ENCODE assay signal across 24 mouse cellular contexts in genomic region chr3:104420929-104421328, GRCm38 (mm10).
A peak's percentile ranks its signal among the peaks of the same experiment; 100 is the strongest.
DNase-seq lines count a peak whose midpoint lies in the region; ATAC-seq and TF ChIP-seq lines count a peak whose summit lies in the region.
"Had no signal": no experiment of that assay in that cellular context is flagged by ENCODE, and none has a peak within 500 bp of the region (broad histone marks: within the 10 kb centered on the region; RNA-seq: fewer than 3 reads in every experiment).

No protein-coding gene starts in this region.

- TF ChIP-seq EP300 in lung, postnatal 0 days (IDR thresholded peaks at IDR 0.05), result peak; percentile 46; the same call in 1 of the 2 replicates
- no peak for TF ChIP-seq EP300 in liver, postnatal 0 days (IDR thresholded peaks at IDR 0.05; ENCODE audit: low read depth)

- H3K36me3 ChIP-seq in kidney, adult 2 months (ENCODE audit: control insufficient read depth, insufficient read depth, low read length), result no peaks in the 10 kb centered on the region
- H3K36me3 ChIP-seq in lung, postnatal 0 days (ENCODE audit: insufficient read depth, low read length), result no peaks in the 10 kb centered on the region
- H3K36me3 ChIP-seq in liver, postnatal 0 days (replicated peaks; ENCODE audit: insufficient read depth, low read length), result no peaks in the 10 kb centered on the region
- H3K36me3 ChIP-seq: heart, embryonic 12.5 days; limb, embryonic 12.5 days; neural tube, embryonic 12.5 days had no signal

- H3K9me3 ChIP-seq in lung, postnatal 0 days (ENCODE audit: low read length), result no peaks in the 10 kb centered on the region
- H3K9me3 ChIP-seq in liver, postnatal 0 days (ENCODE audit: low read length), result no peaks in the 10 kb centered on the region
- H3K9me3 ChIP-seq: heart, embryonic 12.5 days; limb, embryonic 12.5 days; megakaryocyte, embryonic 14.5 days; neural tube, embryonic 12.5 days had no signal

- ATAC-seq in lung, postnatal 0 days, result peak; percentile 73
- 0 out of 2 replicates have a peak, but pooled peaks have one; percentile 8 for ATAC-seq in common myeloid progenitor, adult 5-6 weeks (replicated peaks; ENCODE audit: low read depth, poor library complexity, severe bottlenecking)
- peak; percentile 90 for ATAC-seq in liver, postnatal 0 days
- ATAC-seq: forebrain, embryonic 14.5 days; hindbrain, postnatal 0 days had no signal

- peak; percentile 43 for DNase-seq in kidney, adult 2 months
- no peak for DNase-seq in kidney, postnatal 36 days
- DNase-seq in lung, postnatal 0 days (ENCODE audit: low spot score), result peak; percentile 60
- no peak for DNase-seq in lung, adult 18-20 months
- DNase-seq in liver, postnatal 0 days, result peak; percentile 30
- DNase-seq in gastrocnemius, postnatal 4 days (ENCODE audit: low spot score in 2 of 2), result no peak
- no peak for DNase-seq in ovary, postnatal 14 days (ENCODE audit: low spot score)
- DNase-seq: adrenal gland, adult 8-10 months; cerebellum, adult 18-20 months; cerebellum, postnatal 14 days; heart, adult 11 months; heart, postnatal 10 days; kidney, postnatal 14 days; lung, adult 2 months; midbrain, embryonic 14.5 days; retina, postnatal 1 day; thymus, postnatal 25 days had no signal

- no peak for TF ChIP-seq CTCF in kidney, adult 2 months (conservative IDR thresholded peaks at IDR 0.05; ENCODE audit: insufficient read depth, insufficient read length, low read depth, low read length)
- TF ChIP-seq CTCF in lung, postnatal 0 days (IDR thresholded peaks at IDR 0.05), result no peak
- TF ChIP-seq CTCF in liver, postnatal 0 days (IDR thresholded peaks at IDR 0.05; ENCODE audit: low read depth), result no peak

- H3K27me3 ChIP-seq in kidney, adult 2 months (replicated peaks; ENCODE audit: control insufficient read depth, insufficient read depth, low read length), result no peaks in the 10 kb centered on the region
- H3K27me3 ChIP-seq in lung, postnatal 0 days (replicated peaks; ENCODE audit: insufficient read depth, low read length), result no peaks in the 10 kb centered on the region
- no peaks in the 10 kb centered on the region for H3K27me3 ChIP-seq in liver, postnatal 0 days (ENCODE audit: insufficient read depth, low read length)
- H3K27me3 ChIP-seq: heart, embryonic 12.5 days; limb, embryonic 12.5 days; megakaryocyte, embryonic 14.5 days; neural tube, embryonic 12.5 days had no signal

- TF ChIP-seq POLR2A in kidney, adult 2 months (IDR thresholded peaks at IDR 0.05; ENCODE audit: low read depth, low read length), result no peak

- H3K27ac ChIP-seq in kidney, adult 2 months (ENCODE audit: insufficient read depth, low read depth, low read length), result no peak overlapping the region
- no peak overlapping the region; the same call in 1 of the 2 replicates for H3K27ac ChIP-seq in lung, postnatal 0 days (ENCODE audit: low read length)
- peak overlapping the region; percentile 72 for H3K27ac ChIP-seq in liver, postnatal 0 days (ENCODE audit: low read depth)
- H3K27ac ChIP-seq: hindbrain, postnatal 0 days; limb, embryonic 12.5 days; neural tube, embryonic 12.5 days had no signal

- WGBS in kidney, adult 2 months, result 58% methylated on average over 7 of the region's 7 CpGs
- 65% methylated on average over 7 of the region's 7 CpGs for WGBS in lung, postnatal 0 days
- 53% methylated on average over 7 of the region's 7 CpGs for WGBS in liver, postnatal 0 days (ENCODE audit: insufficient replicate concordance)

- H3K4me3 ChIP-seq in kidney, adult 2 months (ENCODE audit: insufficient read depth, low read depth, low read length), result no peak overlapping the region
- H3K4me3 ChIP-seq in lung, postnatal 0 days (ENCODE audit: low read depth, low read length), result no peak overlapping the region
- H3K4me3 ChIP-seq in liver, postnatal 0 days (ENCODE audit: low read depth, low read length), result no peak overlapping the region
- H3K4me3 ChIP-seq: heart, embryonic 12.5 days; limb, embryonic 12.5 days; megakaryocyte, embryonic 14.5 days; neural tube, embryonic 12.5 days had no signal

- H3K9ac ChIP-seq in lung, postnatal 0 days (replicated peaks; ENCODE audit: low read depth), result no peak overlapping the region
- H3K9ac ChIP-seq in liver, postnatal 0 days (replicated peaks), result no peak overlapping the region
- H3K9ac ChIP-seq: heart, embryonic 12.5 days; limb, embryonic 12.5 days; neural tube, embryonic 12.5 days had no signal

- H3K4me2 ChIP-seq in lung, postnatal 0 days (replicated peaks; ENCODE audit: low read depth, low read length), result no peak overlapping the region
- H3K4me2 ChIP-seq in liver, postnatal 0 days (ENCODE audit: low read depth, low read length), result no peak overlapping the region
- H3K4me2 ChIP-seq: heart, embryonic 12.5 days; limb, embryonic 12.5 days; neural tube, embryonic 12.5 days had no signal

- peaks cover 13% of the 10 kb centered on the region; the same call in 1 of the 2 replicates for H3K4me1 ChIP-seq in kidney, adult 2 months (ENCODE audit: control insufficient read depth, insufficient read depth, low read length)
- no peaks in the 10 kb centered on the region for H3K4me1 ChIP-seq in lung, postnatal 0 days (ENCODE audit: insufficient read depth, low read depth, low read length)
- peaks cover 11% of the 10 kb centered on the region; the same call in 1 of the 2 replicates for H3K4me1 ChIP-seq in liver, postnatal 0 days (ENCODE audit: insufficient read depth)
- H3K4me1 ChIP-seq: megakaryocyte, embryonic 14.5 days; neural tube, embryonic 12.5 days had no signal

Comparison
In these comparisons a context has a peak if more than half of its experiments do, and no peak if none do; other contexts are left out.
1. DNase-seq: peak in kidney, adult 2 months (single experiment), lung, postnatal 0 days (single experiment) and liver, postnatal 0 days (single experiment); none in kidney, postnatal 36 days (0 of 2), lung, adult 18-20 months (0 of 2), gastrocnemius, postnatal 4 days (0 of 2) and ovary, postnatal 14 days (single experiment).
2. ATAC-seq: peak in every context shown above with its lines; median percentile 90 in liver, postnatal 0 days; 73 in lung, postnatal 0 days; 8 in common myeloid progenitor, adult 5-6 weeks.